Mouse (Mus musculus): ENCODE measurements around the gene Scnn1a.

The Scnn1a gene

GRCm38 (mm10) chr6:125340244-125340643 lies 19.8 kb downstream of the Scnn1a start:
- DNase-seq (ENCODE audit: low read depth, low spot score) = no peak

GRCm38 (mm10) chr6:125342198-125342597 lies 21.7 kb downstream of the Scnn1a start:
- no peak for DNase-seq (ENCODE audit: low read depth, low spot score)

- no peak for DNase-seq (ENCODE audit: low read depth, low spot score)
Observed at GRCm38 (mm10) chr6:125344084-125344483, 23.6 kb downstream of the Scnn1a start.

- no peak for DNase-seq (ENCODE audit: low read depth, low spot score)
Observed at GRCm38 (mm10) chr6:125344866-125345265, 24.4 kb downstream of the Scnn1a start.

- DNase-seq (ENCODE audit: low read depth, low spot score) = no peak
Observed at GRCm38 (mm10) chr6:125345625-125346024, 25.2 kb downstream of the Scnn1a start.

GRCm38 (mm10) chr6:125346029-125346428 lies 25.6 kb downstream of the Scnn1a start:
- no peak for DNase-seq (ENCODE audit: low read depth, low spot score)

GRCm38 (mm10) chr6:125348721-125349574 lies 28.5 kb downstream of the Scnn1a start, which contains the start of gene Tnfrsf1a:
Gene Tnfrsf1a (plus strand): TSS chr6:125349362.
- no peak for DNase-seq (ENCODE audit: low read depth, low spot score)

GRCm38 (mm10) chr6:125349575-125350230 lies 29.2 kb downstream of the Scnn1a start:
- DNase-seq (ENCODE audit: low read depth, low spot score) = peak; percentile 84

GRCm38 (mm10) chr6:125350231-125350994 lies 30.0 kb downstream of the Scnn1a start:
- DNase-seq (ENCODE audit: low read depth, low spot score) = peak; percentile 51

- DNase-seq (ENCODE audit: low read depth, low spot score) = no peak
Observed at GRCm38 (mm10) chr6:125350995-125351324, 30.5 kb downstream of the Scnn1a start.

- DNase-seq (ENCODE audit: low read depth, low spot score) = peak; percentile 51
Observed at GRCm38 (mm10) chr6:125351368-125352045, 31.0 kb downstream of the Scnn1a start.

- DNase-seq (ENCODE audit: low read depth, low spot score) = no peak
Observed at GRCm38 (mm10) chr6:125352046-125352384, 31.6 kb downstream of the Scnn1a start.

- no peak for DNase-seq (ENCODE audit: low read depth, low spot score)
Observed at GRCm38 (mm10) chr6:125352811-125353210, 32.4 kb downstream of the Scnn1a start.

- no peak for DNase-seq (ENCODE audit: low read depth, low spot score)
Observed at GRCm38 (mm10) chr6:125353221-125353620, 32.8 kb downstream of the Scnn1a start.

GRCm38 (mm10) chr6:125353655-125354054 lies 33.2 kb downstream of the Scnn1a start:
- no peak for DNase-seq (ENCODE audit: low read depth, low spot score)

GRCm38 (mm10) chr6:125354352-125355151 lies 34.1 kb downstream of the Scnn1a start:
- peak; percentile 93 for DNase-seq (ENCODE audit: low read depth, low spot score)

- DNase-seq (ENCODE audit: low read depth, low spot score) = no peak
Observed at GRCm38 (mm10) chr6:125355197-125355741, 34.8 kb downstream of the Scnn1a start.

GRCm38 (mm10) chr6:125356264-125356663 lies 35.8 kb downstream of the Scnn1a start:
- no peak for DNase-seq (ENCODE audit: low read depth, low spot score)

GRCm38 (mm10) chr6:125357334-125357733 lies 36.9 kb downstream of the Scnn1a start:
- DNase-seq (ENCODE audit: low read depth, low spot score) = no peak

GRCm38 (mm10) chr6:125359999-125360398 lies 39.5 kb downstream of the Scnn1a start:
- no peak for DNase-seq (ENCODE audit: low read depth, low spot score)

- no peak for DNase-seq (ENCODE audit: low read depth, low spot score)
Observed at GRCm38 (mm10) chr6:125360846-125361245, 40.4 kb downstream of the Scnn1a start.

Measured in 3T3-L1 (cell line).